Mouse (Mus musculus) hindbrain, embryonic 13.5 days (tissue): ENCODE data around the gene Stra6l. TPM values are rescaled to one million over a fixed set of nuclear protein-coding genes. Genes with fewer than 3 reads are reported as not detected.

Source experiments
- ATAC-seq: fragments of 200-750 bp; cut with Nextera tagmentation; 2 replicates; pipeline ENCODE4 v1.8.0; 2017; ENCODE audit warnings: moderate TSS enrichment; ENCODE audit not compliant: low FRiP score
- H3K27ac ChIP-seq: fragments of 300-500 bp; sonication (generic); 2 replicates; pipeline ENCODE4 v1.5.1; 2015; ENCODE audit warnings: inconsistent platforms, mild to moderate bottlenecking, moderate library complexity
- H3K27me3 ChIP-seq: fragments of 300-500 bp; sonication (generic); 2 replicates; pipeline ENCODE4 v1.6.1; 2015; ENCODE audit warnings: mild to moderate bottlenecking, inconsistent platforms
- H3K36me3 ChIP-seq: fragments of 300-500 bp; sonication (generic); 2 replicates; pipeline ENCODE4 v1.6.1; 2015; ENCODE audit warnings: mild to moderate bottlenecking, inconsistent platforms
- H3K4me1 ChIP-seq: fragments of 300-500 bp; sonication (generic); replicated peaks from 2 replicates; pipeline ENCODE4 v1.6.1; 2015; ENCODE audit warnings: inconsistent platforms
- H3K4me2 ChIP-seq: fragments of 300-500 bp; sonication (generic); 2 replicates; pipeline ENCODE4 v1.6.1; 2015; ENCODE audit warnings: inconsistent platforms, mild to moderate bottlenecking, moderate library complexity
- H3K4me3 ChIP-seq: fragments of 300-500 bp; sonication (generic); 2 replicates; pipeline ENCODE4 v1.5.1; 2015; ENCODE audit warnings: mild to moderate bottlenecking, inconsistent platforms
- H3K9ac ChIP-seq: fragments of 300-500 bp; sonication (generic); 2 replicates; pipeline ENCODE4 v1.6.1; 2015; ENCODE audit warnings: mild to moderate bottlenecking, inconsistent platforms
- H3K9me3 ChIP-seq: fragments of 300-500 bp; sonication (generic); 2 replicates; pipeline ENCODE4 v1.6.1; 2016; ENCODE audit warnings: inconsistent platforms
- WGBS: fragments of 180-500 bp; shearing (Covaris S2); methylation state at CpG from one replicate; pipeline ENCODE4 v1.1.7; 2015; 5-methylcytosine and 5-hydroxymethylcytosine counted together
- polyA plus RNA-seq: library from polyadenylated mRNA; unstranded; fragments of >200 nt; fragmentation: Nextera tagmentation; extraction: Ambion mirVana; gene quantifications from 2 replicates; pipeline ENCODE4 v1.2.1, GENCODE M21; 2015

Stra6l gene
- polyA plus RNA-seq, 1 experiment from 2014 or later, result 0.92 TPM

GRCm38 (mm10) chr4:45890066-45890761 is 41.8 kb downstream of the Stra6l start, which contains the start of gene Ccdc180:
Gene Ccdc180 (plus strand): TSS chr4:45890303.
- Histone ChIP-seq H3K4me2 (peak within 1 kb of the TSS; percentile 39), H3K9me3 (no peaks in the 10 kb centered on the region), H3K4me1 (peaks cover 9% of the 10 kb centered on the region), H3K36me3 (no peaks in the 10 kb centered on the region), H3K9ac (no peak within 1 kb of the TSS), H3K27me3 (no peaks in the 10 kb centered on the region), H3K27ac (no peak within 1 kb of the TSS), H3K4me3 (0 out of 2 replicates have a peak within 1 kb of the TSS, but pooled peaks have one; percentile 14)
- WGBS, result 10% methylated on average over 19 of the region's 19 CpGs
- ATAC-seq, result 0 out of 2 replicates have a peak, but pooled peaks have one; percentile 61

DNA sequence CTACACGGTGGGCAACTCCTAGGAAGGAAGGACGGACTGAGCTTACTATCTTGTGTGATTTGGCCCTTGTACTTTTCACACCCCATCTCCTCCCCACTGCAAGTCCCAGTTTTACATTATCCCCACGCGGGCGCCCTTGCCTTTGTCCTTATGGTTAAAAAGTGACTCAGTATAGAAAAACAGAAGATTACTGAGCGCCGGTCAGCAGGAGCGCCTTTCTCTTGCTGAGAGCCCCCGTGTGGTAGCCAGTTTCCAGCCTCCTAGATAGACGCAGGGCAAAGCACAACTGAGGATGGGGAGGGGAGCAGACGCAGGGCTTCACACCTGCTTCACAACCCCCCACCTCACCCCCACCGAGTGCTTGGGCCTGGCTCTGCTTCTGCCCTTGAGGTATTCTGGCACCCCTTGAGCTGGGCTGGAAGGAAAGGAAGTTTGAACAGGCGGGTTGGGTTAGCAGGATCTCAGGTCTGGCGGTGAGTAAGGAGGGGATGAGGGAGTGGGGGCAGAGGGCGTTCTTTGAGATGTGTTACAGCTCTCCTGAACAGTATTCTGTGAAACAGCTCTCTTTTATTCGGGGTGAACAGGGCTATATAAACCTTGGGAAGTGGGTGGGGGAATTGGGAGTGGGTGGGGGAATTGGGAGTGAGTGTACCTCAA is 48.1 kb downstream of the Stra6l start:
- no peak for ATAC-seq
- 15% methylated on average over 16 of the region's 16 CpGs for WGBS
- H3K9ac ChIP-seq, result no peak overlapping the region
- H3K36me3 ChIP-seq, result no peaks in the 10 kb centered on the region
- H3K4me2 ChIP-seq, result no peak overlapping the region
- H3K9me3 ChIP-seq, result no peaks in the 10 kb centered on the region
- no peak overlapping the region for H3K27ac ChIP-seq
- H3K4me1 ChIP-seq, result 0 out of 2 replicates have a peak, but pooled peaks cover 4% of the 10 kb centered on the region
- H3K4me3 ChIP-seq, result no peak overlapping the region
- 0 out of 2 replicates have a peak, but pooled peaks cover 3% of the 10 kb centered on the region for H3K27me3 ChIP-seq

GRCm38 (mm10) chr4:45898413-45898812 is 49.9 kb downstream of the Stra6l start:
- H3K4me3 ChIP-seq, result no peak overlapping the region
- no peak overlapping the region for H3K4me2 ChIP-seq
- no peak overlapping the region for H3K27ac ChIP-seq
- no peaks in the 10 kb centered on the region for H3K36me3 ChIP-seq
- H3K27me3 ChIP-seq, result 0 out of 2 replicates have a peak, but pooled peaks cover 3% of the 10 kb centered on the region
- WGBS, result 60% methylated on average over 5 of the region's 5 CpGs
- H3K9me3 ChIP-seq, result no peaks in the 10 kb centered on the region
- ATAC-seq, result no peak
- 0 out of 2 replicates have a peak, but pooled peaks cover 4% of the 10 kb centered on the region for H3K4me1 ChIP-seq
- no peak overlapping the region for H3K9ac ChIP-seq

DNA sequence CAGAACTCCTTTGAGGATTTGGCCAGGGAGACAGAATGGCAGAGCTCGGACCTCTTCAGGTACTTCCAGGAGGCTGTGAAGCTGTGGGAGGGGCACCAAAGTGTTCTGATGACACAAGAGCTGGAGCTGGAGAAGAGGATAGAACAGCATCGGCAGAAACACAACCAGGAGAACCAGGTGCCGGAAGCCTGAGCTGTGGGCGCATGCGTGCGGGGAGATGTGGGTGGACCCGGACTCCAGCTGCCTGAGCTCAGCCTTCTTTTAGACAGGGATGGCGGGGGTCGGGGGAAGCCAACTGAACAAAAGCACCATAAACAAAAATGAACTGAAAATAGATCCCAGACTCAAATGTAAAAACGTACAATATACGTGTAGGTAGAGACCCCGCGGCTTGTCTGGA is 60.8 kb downstream of the Stra6l start:
- ATAC-seq, result no peak
- no peak overlapping the region for H3K9ac ChIP-seq
- no peak overlapping the region for H3K4me3 ChIP-seq
- H3K9me3 ChIP-seq, result no peaks in the 10 kb centered on the region
- no peak overlapping the region for H3K4me2 ChIP-seq
- 92% methylated on average over 13 of the region's 13 CpGs for WGBS
- H3K36me3 ChIP-seq, result no peaks in the 10 kb centered on the region
- no peak overlapping the region for H3K27ac ChIP-seq
- no peaks in the 10 kb centered on the region for H3K4me1 ChIP-seq
- H3K27me3 ChIP-seq, result no peaks in the 10 kb centered on the region

DNA sequence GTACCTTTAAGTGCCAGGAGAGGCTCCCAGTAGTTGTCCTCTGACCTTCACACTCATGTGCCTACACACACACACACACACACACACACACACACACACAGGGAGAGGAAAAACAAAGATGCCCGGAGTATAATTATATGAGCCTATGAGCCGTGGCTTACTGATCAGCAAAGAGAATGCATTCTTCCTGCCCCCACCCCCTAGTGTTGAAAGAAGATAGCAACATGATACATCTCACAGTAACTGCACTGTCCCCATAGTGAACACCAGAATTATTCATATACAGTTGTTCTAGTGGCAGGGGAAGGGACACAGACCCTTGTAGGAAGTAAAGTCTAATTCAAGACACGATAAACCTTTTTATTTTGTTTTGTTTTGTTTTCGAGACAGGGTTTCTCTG is 61.5 kb downstream of the Stra6l start:
- Histone ChIP-seq H3K4me1 (no peaks in the 10 kb centered on the region), H3K4me3 (no peak overlapping the region), H3K27ac (no peak overlapping the region), H3K9ac (no peak overlapping the region), H3K36me3 (no peaks in the 10 kb centered on the region), H3K9me3 (no peaks in the 10 kb centered on the region), H3K27me3 (no peaks in the 10 kb centered on the region), H3K4me2 (no peak overlapping the region)
- ATAC-seq, result no peak
- WGBS, result 75% methylated on average over 4 of the region's 4 CpGs

DNA sequence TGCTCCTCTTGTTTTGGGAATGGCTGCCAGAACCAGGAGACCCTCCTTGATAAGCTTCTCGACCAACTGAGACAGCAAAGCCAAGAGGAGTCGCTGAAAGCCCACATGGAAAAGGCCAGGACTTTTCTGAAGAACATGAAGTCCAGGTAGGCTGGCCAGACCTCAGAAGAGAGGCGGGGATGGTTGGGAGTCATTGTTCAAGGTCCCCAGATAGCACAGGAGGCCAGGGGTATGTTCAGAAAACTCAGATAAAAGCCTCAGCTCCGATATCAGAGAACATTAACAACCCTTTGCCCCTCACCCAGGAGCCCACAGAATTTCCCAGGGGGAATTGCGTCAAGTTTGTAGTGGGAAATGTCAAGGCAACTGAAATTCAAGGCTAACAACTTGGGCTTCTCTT is 62.8 kb downstream of the Stra6l start:
- Histone ChIP-seq H3K27ac (no peak overlapping the region), H3K4me3 (no peak overlapping the region), H3K4me2 (no peak overlapping the region), H3K27me3 (no peaks in the 10 kb centered on the region), H3K36me3 (no peaks in the 10 kb centered on the region), H3K9ac (no peak overlapping the region), H3K4me1 (no peaks in the 10 kb centered on the region), H3K9me3 (no peaks in the 10 kb centered on the region)
- no peak for ATAC-seq
- WGBS, result 85% methylated on average over 5 of the region's 5 CpGs

DNA sequence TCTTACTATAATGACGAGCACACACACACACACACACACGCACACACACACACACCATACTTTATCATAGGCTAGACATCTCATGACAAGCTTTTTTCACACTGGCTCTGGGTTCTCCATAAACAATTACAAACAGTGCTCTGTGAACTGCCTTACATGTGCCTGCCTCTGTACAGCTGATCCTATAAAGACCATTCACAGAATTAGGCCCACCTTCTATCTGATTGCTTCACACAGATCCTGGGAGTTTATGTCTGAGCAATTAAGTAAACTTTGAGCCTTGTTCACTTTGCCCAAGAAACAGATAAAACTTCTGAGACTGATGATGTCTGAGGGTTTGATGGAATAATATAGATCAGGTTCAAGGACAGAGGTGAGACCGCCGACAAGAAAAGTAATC is 63.4 kb downstream of the Stra6l start:
- WGBS, result 94% methylated on average over 4 of the region's 4 CpGs
- Histone ChIP-seq H3K9me3 (no peaks in the 10 kb centered on the region), H3K4me3 (no peak overlapping the region), H3K27ac (no peak overlapping the region), H3K36me3 (no peaks in the 10 kb centered on the region), H3K4me1 (no peaks in the 10 kb centered on the region), H3K9ac (no peak overlapping the region), H3K4me2 (no peak overlapping the region), H3K27me3 (no peaks in the 10 kb centered on the region)
- ATAC-seq, result no peak

GRCm38 (mm10) chr4:45917091-45917490 is 68.6 kb downstream of the Stra6l start:
- H3K4me3 ChIP-seq, result no peak overlapping the region
- no peaks in the 10 kb centered on the region for H3K4me1 ChIP-seq
- 48% methylated on average over 7 of the region's 7 CpGs for whole genome bisulfite sequencing
- H3K27ac ChIP-seq, result no peak overlapping the region
- no peaks in the 10 kb centered on the region for H3K27me3 ChIP-seq
- H3K9ac ChIP-seq, result no peak overlapping the region
- no peaks in the 10 kb centered on the region for H3K36me3 ChIP-seq
- no peaks in the 10 kb centered on the region for H3K9me3 ChIP-seq
- no peak overlapping the region for H3K4me2 ChIP-seq
- no peak for ATAC-seq

DNA sequence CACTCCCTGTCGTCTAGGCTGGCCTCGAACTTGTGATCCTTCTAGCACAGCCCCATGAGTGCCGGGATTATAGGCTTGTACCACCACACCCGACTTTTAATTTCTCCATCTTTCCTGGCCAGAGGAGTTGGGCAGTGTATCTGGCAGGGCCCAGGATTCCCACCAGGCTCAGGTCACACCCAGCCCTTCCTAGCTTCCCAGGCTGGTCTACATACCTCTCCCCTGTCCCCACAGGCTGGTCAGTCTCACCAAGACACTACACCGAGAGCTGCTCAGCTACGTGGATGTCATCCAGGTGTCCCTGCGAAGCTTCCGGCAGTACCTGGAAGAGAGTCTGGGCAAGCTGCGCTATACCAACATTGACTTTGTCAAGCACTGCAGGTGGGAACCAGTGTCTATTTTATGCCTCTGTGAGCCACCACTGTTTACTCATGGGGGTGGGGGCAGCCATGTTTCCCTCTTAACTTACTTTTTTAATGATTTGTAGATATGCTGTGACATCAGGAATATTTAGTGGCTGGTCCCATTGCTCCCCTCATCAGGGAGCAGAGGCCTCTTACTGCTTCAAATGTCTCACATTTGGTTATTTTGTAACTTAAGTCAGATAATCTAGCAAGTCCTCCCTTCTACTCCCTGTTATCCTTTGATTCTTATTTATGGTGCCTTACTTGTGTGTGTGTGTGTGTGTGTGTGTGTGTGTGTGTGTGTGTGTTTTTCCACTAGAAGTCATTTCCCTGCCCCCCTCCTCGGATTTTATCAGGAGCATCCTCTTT is 73.4 kb downstream of the Stra6l start:
- no peak for ATAC-seq
- no peak overlapping the region for H3K27ac ChIP-seq
- WGBS, result 94% methylated on average over 10 of the region's 10 CpGs
- no peaks in the 10 kb centered on the region for H3K9me3 ChIP-seq
- H3K36me3 ChIP-seq, result no peaks in the 10 kb centered on the region
- no peak overlapping the region for H3K4me3 ChIP-seq
- H3K27me3 ChIP-seq, result no peaks in the 10 kb centered on the region
- no peak overlapping the region for H3K4me2 ChIP-seq
- H3K4me1 ChIP-seq, result no peaks in the 10 kb centered on the region
- H3K9ac ChIP-seq, result no peak overlapping the region

DNA sequence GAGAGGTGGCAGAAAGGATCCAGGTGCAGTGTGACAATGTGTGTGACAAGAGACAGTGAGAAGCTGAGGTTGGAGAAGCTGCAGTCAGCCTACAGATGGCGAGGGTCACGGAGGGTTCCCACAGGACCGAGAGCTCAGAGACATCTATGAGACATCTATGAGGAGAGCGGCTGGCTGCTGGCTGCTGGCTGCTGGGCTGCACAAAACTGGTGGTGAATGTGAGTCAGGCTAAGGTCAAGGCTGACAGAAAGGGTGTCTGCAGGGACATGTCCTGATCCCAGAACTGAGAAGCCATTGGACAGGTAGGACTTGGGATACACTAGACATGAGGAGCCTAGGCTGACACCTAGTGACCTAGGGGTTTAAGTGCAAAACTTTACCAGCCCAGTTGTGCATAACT is 75.5 kb downstream of the Stra6l start:
- Histone ChIP-seq H3K4me3 (no peak overlapping the region), H3K4me1 (no peaks in the 10 kb centered on the region), H3K4me2 (no peak overlapping the region), H3K27me3 (no peaks in the 10 kb centered on the region), H3K9me3 (no peaks in the 10 kb centered on the region), H3K36me3 (no peaks in the 10 kb centered on the region), H3K27ac (no peak overlapping the region), H3K9ac (no peak overlapping the region)
- 78% methylated on average over 4 of the region's 4 CpGs for whole genome bisulfite sequencing
- ATAC-seq, result no peak

DNA sequence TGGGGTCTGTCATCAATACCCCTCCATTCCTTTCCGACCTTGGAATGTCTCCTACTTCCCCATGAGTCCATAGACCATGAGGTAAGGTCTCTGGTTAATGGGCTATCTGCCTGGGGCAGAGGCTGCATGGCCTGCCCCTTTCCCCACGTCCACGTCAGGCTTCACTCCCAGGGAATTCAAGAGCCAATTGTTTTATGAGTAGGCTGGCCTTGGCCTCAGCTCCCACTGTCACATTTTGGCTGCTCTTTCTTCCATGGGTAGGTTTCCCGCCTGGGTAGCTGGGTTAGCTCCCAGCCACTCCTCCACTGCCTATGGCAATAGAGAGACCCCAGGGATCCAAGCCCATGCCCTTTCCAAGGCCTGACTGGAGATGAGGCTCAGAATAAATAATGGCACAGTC is 80.1 kb downstream of the Stra6l start:
- H3K27ac ChIP-seq, result no peak overlapping the region
- no peak for ATAC-seq
- H3K9ac ChIP-seq, result no peak overlapping the region
- H3K4me3 ChIP-seq, result no peak overlapping the region
- no peaks in the 10 kb centered on the region for H3K36me3 ChIP-seq
- 87% methylated on average over 4 of the region's 4 CpGs for WGBS
- no peaks in the 10 kb centered on the region for H3K9me3 ChIP-seq
- H3K27me3 ChIP-seq, result no peaks in the 10 kb centered on the region
- H3K4me1 ChIP-seq, result no peaks in the 10 kb centered on the region
- no peak overlapping the region for H3K4me2 ChIP-seq
